Mouse (Mus musculus) cerebellum, postnatal 14 days (tissue): ENCODE results near the gene St5.
A peak's percentile ranks its signal among the peaks of the same experiment; 100 is the strongest.

Experiments
- DNase-seq, 2 experiments: peaks; one replicate each; pipeline ENCODE4 v3.0.0; 2021; ENCODE audit warnings: mixed read lengths in 2 of 2

The St5 gene

DNA sequence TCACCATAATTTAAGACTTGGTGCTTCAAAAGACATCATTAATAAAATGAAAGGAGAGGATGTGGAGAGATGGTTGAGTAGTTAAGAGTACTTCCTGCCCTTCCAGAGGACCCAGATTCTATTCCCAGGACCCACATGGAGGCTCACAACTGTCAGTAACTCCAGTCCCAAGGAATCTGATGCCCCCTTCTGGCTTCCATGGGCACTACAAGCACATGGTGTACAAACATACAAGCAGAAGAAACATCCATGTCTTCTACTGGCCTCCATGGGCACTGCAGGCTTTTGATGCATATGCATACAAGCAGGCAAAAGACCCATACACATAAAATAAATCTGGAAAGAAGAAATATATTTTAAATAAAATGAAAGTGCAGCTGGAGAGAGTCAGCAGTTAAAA, 3.2 kb downstream of the St5 start:
- DNase-seq = peak in 1 of 2 experiments; percentile 22

DNA sequence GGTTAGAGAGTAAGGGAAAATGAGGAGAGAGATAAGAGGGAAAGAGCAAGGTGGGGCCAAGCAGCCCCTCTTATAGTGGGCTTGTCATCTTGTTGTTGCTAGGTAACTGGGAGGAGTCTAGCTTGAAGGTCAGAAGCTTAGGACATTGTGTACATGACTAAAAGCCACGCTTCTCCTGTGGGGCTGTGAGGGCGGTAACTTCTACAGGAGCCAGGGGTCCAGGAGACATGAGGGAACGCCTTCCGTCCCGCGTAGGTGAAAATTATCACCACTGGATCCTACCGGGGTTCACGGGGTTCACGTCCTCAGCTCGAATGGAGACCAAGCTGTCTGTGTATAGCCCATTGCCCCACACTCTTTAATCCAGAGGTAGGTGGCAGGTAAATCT, 8.1 kb downstream of the St5 start:
- DNase-seq = no peak

DNA sequence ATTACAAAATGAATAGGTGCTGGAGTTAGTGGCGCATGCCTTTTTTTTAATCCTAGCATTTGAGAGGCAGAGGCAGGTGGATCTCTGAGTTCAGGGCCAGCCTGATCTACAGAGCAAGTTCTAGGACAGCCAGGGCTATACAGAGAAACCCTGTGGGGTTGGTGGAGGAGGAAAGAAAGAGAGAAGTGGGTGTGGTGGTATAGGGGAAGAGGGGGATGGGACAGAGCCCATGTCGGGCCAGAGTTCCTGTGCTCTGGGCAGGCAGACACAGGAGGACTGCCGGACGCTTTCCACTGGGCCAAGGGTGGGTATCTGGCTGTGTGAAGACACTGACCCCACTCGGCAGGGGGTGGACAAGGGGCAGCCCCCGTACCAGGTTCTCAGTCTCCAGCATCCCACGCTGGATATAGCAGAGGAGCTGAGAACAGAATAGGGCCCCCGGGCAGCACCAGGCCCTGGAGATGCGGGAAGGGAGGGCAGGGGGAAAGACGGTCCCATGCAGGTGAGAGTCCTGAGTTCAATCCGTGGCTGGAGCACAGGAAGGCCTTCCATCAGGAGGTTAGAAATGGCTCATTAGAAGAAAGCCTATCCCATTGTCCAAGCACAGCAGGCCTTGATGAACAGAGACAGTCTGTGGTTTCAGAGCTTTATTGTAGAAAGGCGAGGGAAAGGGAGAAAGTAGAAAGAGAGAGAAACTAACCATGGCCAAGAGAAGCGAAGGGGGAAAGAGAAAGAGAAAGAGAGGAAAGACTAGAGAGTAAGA, 8.6 kb downstream of the St5 start:
- DNase-seq = no peak

DNA sequence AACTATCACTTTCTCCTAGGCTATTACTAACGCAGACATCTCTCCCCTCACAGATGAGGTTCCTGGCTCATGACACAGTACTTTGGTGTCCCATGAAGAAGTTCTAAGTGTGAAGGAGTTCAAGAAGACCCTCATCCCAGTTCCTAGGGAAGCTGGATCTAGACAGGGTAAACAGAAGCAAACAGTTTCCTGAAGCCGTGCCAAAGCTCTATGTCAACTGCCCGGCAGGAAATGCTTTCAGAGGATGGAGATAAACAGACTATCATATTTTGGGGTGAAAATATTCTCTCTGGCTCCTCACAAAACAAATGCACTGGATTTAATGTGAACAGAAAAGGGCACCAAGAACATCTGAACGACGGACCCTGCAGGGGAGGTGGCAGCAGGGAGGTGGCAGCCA, 12.4 kb downstream of the St5 start:
- no peak for DNase-seq

DNA sequence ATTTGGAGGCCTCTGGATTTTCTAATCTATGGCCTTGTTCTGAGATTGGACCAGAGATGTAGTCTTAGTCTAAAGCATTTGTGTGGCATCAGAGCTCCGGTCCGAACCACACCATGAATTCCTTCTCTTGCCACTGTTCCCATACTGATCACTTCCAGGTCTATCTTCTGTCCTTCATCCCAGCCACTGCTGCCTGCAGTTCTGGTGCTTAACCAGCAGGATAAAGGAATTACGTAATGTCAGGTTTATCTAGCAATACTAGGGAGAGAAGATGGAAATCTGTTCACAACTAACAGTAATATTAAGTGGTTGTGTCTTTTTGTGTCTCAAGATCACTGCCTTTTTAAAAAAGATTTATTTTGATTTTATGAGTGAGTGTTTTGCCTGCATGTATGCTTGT, 13.3 kb downstream of the St5 start:
- DNase-seq = peak in 1 of 2 experiments; percentile 15

DNA sequence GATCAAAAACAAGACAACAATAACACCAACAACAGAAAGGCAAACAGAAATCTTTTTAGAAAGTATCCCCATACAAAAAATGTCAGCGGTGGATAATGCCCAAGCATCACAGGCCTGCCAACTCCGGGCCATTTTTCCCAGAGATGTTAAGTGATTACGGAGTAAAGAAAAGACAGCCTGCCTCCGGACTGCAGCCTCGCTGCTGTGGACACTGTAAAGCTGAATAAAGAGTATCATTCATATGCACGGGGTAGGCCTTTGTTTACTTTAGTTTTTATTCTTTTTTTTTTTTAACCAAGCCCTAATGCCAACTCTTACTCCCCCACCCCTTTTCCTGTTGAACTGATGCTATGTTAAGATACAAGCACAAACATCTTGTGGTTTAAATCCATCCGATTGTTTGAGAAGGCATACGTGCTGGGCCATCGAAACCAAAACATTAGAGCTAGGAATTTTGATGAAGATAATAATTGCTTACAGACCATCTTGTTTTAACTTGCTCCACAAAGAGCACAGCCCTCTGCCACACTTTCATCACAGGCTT, 16.7 kb downstream of the St5 start:
- no peak for DNase-seq

DNA sequence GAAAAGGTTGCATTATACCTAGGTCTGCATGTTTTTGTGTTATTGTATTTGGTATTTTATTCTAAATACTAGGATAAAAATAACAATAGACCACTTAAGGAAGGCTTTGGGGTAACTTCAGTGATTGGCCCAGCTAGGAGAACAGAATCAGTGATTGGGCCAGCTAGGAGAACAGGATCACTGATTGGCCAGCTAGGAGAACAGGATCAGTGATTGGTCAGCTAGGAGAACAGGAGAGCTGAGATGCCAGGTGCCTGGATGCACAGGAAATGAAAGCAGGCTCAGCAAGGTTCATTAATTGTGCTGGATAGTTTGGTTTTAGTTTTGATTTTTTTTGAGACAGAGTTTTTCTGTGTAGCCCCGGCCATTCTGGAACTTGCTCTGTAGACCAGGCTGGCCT, 22.5 kb downstream of the St5 start:
- DNase-seq = no peak

- DNase-seq = no peak
Observed at GRCm38 (mm10) chr7:109680284-109680683, 23.1 kb downstream of the St5 start.

- no peak for DNase-seq
Observed at GRCm38 (mm10) chr7:109674944-109675628, 28.3 kb downstream of the St5 start.

- peak; percentile 63 to 65 for DNase-seq
Observed at GRCm38 (mm10) chr7:109671581-109672471, 31.6 kb downstream of the St5 start.

- DNase-seq = no peak
Observed at GRCm38 (mm10) chr7:109669426-109670170, 33.8 kb downstream of the St5 start.

DNA sequence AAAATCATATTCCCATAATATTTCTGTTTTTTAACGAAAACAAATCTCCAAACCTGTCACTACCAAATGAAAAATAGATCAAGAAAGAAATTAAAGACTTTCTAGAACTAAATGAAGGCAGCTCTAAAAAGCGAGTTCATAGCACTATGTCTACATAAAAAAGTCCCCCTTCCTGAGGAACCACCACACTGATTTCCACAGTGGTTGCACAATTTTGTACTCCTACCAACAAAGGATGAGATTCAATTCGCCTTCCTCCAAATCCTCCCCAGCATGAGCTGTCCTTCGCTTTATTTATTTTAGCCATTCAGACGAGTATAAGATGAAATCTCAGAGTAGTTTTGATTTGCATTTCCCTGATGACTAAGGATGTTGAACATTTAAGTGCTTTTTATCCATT, 36.7 kb downstream of the St5 start:
- no peak for DNase-seq

GRCm38 (mm10) chr7:109662626-109663025, 40.8 kb downstream of the St5 start:
- no peak for DNase-seq

DNA sequence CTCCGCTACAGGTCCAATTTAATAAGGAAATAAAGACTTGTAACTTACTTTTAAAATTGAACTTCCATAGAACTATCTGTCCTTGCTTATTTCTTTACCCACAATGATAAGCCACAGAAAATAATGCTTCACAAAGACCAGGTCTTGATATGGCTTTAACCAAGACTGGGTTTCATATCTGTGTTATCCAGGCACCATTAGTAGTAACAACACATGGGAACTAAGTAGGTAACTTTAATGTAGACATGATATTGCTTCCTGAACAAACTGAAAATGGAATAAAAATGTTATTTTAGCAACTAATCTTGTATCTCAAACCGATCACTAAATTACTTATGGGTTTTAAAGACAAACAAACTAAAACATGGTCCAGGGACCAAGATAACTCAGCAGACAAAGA, 44.1 kb downstream of the St5 start:
- no peak for DNase-seq

DNA sequence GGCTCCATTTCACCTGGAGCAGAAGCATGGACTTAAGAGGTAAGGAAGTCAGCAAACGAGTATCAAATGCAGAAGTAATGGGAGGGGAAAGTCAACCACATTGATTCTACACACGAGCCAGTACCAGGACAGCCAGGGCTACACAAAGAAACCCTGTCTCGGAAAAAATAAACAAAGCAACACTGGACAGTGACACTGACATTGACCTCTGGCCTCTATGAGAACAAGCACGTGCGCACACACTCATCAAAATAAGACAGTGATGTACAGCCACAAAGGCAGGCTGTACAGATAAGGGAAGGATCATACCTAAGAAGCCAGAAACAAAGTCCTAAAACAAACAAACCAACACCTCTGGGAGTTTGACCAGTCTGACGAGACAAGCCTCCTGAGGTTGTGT, 45.5 kb downstream of the St5 start:
- DNase-seq = no peak

- DNase-seq = no peak
Observed at GRCm38 (mm10) chr7:109654871-109655270, 48.5 kb downstream of the St5 start.

GRCm38 (mm10) chr7:109648812-109649594, 54.4 kb downstream of the St5 start:
- DNase-seq = no peak

DNA sequence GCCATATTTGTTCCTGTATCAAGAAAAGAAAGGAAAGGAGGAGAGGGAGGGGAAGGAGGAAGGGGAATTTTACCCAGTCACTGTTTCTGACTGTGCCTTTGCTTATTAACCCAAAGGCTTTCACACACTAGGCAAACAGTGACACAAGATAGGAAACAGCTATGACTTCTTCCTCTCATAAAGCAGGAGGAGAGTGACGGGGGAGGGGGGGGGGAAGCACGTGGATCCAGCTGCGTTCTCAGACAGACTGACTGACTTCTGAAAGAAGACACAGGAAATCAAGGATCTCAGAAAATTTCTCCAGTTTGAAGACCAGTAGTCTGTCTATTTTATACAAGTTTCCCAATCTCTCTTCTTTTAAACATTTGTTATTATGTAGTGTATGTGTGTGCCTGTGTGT, 56.8 kb downstream of the St5 start:
- DNase-seq = no peak

DNA sequence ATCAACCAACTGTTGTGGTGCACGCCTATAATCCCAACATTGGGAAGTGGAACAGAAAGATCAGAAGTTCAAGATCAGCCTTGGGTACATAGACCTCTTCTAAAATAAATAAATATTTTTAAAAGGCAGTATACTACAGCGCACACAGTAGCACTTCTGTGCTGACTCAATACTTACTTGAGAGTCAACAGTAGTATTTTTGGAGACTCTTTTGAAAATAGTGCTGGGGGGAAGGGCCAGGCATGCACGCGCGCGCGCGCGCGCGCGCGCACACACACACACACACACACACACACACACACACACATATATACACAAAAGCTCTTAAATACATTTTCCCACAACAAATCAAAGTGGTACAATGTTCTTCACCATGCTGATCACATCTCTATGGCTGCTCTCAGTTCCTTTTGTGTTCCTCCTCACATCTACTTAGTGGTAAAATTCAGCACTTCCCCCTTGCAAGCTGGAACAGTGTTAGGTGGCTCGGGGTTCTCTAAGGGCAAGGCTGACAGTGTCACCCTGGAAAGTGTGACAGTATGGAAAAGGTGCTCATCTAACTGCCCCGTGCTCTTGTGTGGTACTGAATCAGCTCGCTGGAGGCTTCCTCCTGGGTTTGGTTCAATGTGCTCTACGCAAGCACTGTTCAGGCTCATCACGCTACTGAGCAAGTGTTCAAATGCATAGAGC, 60.0 kb downstream of the St5 start:
- DNase-seq = no peak

DNA sequence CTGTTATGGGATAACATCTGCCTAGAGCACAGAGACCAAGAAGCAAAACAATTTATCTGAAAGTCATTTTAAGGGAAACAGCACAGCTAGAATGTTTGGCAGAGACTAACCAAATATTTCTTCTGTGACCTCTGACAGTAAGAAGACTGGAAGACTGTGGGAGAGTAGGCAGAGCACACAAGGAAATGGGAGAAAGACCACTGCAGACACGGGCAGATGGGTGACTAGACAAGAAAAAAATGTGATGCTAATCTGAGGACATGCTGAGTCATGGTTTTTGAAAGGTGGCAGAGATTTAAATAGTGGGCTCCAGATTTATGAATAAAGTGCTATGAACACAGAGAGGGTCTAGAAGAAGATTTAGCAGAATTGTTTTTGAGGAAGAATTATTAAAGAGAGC, 61.4 kb downstream of the St5 start:
- DNase-seq = no peak

GRCm38 (mm10) chr7:109641102-109641501, 62.3 kb downstream of the St5 start:
- no peak for DNase-seq
